Mouse (Mus musculus) CH12.LX (cell line): ENCODE data around the gene Ubl3.

ENCODE experiments used
- HCFC1 ChIP-seq: IDR thresholded peaks from 2 replicates; pipeline ENCODE4 v1.6.1; 2012; ENCODE audit warnings: low read depth, mild to moderate bottlenecking, inconsistent platforms, low read length, improper control_type of control experiment
- POLR2A ChIP-seq: IDR thresholded peaks from 2 replicates; pipeline ENCODE4 v1.6.1; 2011; ENCODE audit warnings: low read depth, mild to moderate bottlenecking, improper control_type of control experiment, low read length

GRCm38 (mm10) chr5:148465091-148465490, 87.5 kb downstream of the Ubl3 start:
- no peak for TF ChIP-seq POLR2A
- TF ChIP-seq HCFC1: no peak
